Mouse (Mus musculus): ENCODE results near the gene Dnaja2. TPM values are rescaled to one million over a fixed set of nuclear protein-coding genes. Genes with fewer than 3 reads are reported as not detected.

Dnaja2 gene
- polyA plus RNA-seq, 1 experiment, result 104 TPM

DNA sequence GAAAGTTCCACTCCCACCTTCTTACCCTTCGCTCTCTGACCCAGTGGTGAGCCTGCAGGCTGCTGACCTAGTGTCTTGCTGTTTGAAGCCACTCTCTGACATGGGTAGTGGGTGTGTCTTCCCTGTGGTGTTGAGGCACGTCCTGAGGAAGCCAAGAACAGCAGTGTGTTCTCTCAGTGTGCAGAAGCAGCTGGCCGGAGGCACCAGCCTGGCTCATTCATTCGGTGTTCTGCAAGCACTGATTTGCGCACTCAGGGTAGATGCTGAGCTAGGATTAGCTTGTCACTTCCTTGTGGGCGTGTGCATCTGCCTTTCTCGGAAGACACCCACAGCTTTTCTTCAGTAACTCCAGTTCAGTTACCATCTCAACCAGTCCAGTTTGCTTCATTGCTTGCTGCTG lies 39.8 kb downstream of the Dnaja2 start:
- Histone ChIP-seq H3K27ac (ENCODE audit: insufficient read depth, low read depth, low read length) (peak overlapping the region; percentile 87), H3K4me1 (ENCODE audit: control insufficient read depth, insufficient read depth, low read length) (peaks cover 29% of the 10 kb centered on the region), H3K4me3 (ENCODE audit: insufficient read depth, low read depth, low read length) (no peak overlapping the region)
- 21% methylated on average over 7 of the region's 7 CpGs for WGBS
- TF ChIP-seq POLR2A (IDR thresholded peaks at IDR 0.05; ENCODE audit: insufficient read depth, low read depth, low read length) (no peak), CTCF (IDR thresholded peaks at IDR 0.05; ENCODE audit: insufficient read depth, low read depth, low read length) (no peak)

DNA sequence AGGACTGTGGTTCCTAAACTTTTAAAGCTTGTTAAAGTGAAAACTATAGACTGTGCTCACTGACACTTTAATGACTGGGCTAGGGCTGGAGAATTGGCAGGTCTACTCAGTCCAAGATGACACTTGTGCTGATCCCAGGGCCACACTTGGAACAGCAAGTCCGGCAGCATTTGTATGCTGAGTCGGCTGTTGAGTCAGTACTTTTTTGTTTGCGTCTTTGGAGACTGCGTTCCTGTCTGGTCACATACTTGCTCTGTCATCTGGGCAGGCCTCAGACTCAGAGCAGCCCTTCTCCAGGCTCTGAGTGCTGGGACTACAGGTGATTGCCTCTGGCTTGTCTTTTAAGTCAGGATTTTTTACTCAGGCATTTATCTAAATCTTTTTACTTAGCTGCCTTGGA lies 41.9 kb downstream of the Dnaja2 start:
- H3K27ac ChIP-seq (ENCODE audit: insufficient read depth, low read depth, low read length), result no peak overlapping the region
- H3K4me3 ChIP-seq (ENCODE audit: insufficient read depth, low read depth, low read length), result no peak overlapping the region
- peaks cover 31% of the 10 kb centered on the region for H3K4me1 ChIP-seq (ENCODE audit: control insufficient read depth, insufficient read depth, low read length)
- WGBS, result 48% methylated on average over 4 of the region's 4 CpGs
- TF ChIP-seq POLR2A (IDR thresholded peaks at IDR 0.05; ENCODE audit: insufficient read depth, low read depth, low read length) (no peak), CTCF (IDR thresholded peaks at IDR 0.05; ENCODE audit: insufficient read depth, low read depth, low read length) (no peak)

DNA sequence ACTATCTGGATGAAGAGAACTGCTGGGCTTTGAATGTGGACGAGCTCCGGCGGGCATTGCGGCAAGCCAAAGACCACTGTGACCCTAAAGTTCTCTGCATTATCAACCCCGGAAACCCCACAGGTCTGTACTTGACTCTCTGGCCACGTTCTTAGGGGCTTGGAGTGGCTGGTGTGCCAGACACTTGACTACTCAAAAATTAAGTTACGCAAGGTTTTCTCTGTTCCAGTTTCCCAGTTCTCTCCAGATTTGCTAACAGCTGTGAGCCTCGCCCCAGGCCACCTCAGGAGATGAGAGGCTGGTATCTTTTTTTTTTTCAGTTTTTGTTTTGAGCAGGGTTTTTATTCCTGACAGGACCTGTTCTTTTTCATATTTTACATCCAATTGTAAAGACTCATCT lies 42.9 kb downstream of the Dnaja2 start:
- 80% methylated on average over 8 of the region's 8 CpGs for WGBS

DNA sequence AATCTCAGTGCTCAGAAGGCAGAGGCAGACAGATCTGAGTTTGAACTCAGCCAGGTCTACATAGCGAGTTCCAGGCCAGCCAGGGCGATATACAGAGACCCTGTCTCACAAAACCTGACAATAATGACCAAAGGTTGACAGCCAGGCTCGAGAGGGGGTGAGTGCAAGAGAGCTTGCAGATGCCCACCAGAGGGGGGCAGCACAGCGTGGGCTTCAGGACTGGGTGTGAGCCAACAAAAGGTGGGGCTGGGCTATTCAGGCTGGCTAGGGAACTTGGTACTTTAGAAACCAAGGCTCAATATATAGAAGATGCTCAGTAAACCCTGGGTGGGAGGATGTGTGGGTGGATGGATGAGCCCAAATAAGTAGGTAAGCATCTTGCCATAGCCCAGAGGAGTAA lies 46.5 kb downstream of the Dnaja2 start:
- WGBS, result 82% methylated on average over 4 of the region's 4 CpGs
- H3K4me1 ChIP-seq (ENCODE audit: control insufficient read depth, insufficient read depth, low read length), result peaks cover 8% of the 10 kb centered on the region
- H3K4me3 ChIP-seq (ENCODE audit: insufficient read depth, low read depth, low read length), result no peak overlapping the region
- H3K27ac ChIP-seq (ENCODE audit: insufficient read depth, low read depth, low read length), result no peak overlapping the region
- no peak for TF ChIP-seq POLR2A (IDR thresholded peaks at IDR 0.05; ENCODE audit: insufficient read depth, low read depth, low read length)
- no peak for TF ChIP-seq CTCF (IDR thresholded peaks at IDR 0.05; ENCODE audit: insufficient read depth, low read depth, low read length)

More for the DNA sequence above, 42.9 kb downstream of the Dnaja2 start:
- Histone ChIP-seq H3K4me1 (ENCODE audit: control insufficient read depth, insufficient read depth, low read length) (peaks cover 24% of the 10 kb centered on the region), H3K4me3 (ENCODE audit: insufficient read depth, low read depth, low read length) (no peak overlapping the region), H3K27ac (ENCODE audit: insufficient read depth, low read depth, low read length) (no peak overlapping the region)
- TF ChIP-seq POLR2A (IDR thresholded peaks at IDR 0.05; ENCODE audit: insufficient read depth, low read depth, low read length), result no peak
- TF ChIP-seq CTCF (IDR thresholded peaks at IDR 0.05; ENCODE audit: insufficient read depth, low read depth, low read length), result no peak

DNA sequence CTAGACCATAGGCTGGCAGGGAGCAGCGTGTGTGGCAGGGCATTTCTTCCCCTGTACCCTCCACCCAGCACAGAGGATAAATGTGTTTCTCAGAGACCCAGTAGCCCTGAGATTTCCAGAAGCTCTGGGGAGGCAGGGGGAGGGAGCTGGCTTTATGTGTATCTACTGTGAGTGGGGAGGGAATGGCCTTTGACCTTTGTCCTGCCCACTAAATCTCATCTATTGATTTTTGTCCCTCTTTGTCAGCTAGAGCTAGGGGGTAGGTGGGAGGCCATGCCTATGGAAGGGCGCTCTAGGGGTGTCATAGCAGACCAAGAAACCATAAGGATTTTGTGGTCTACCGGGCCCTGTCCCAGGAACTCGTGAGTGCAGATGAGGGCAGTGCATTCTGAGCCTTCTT lies 48.5 kb downstream of the Dnaja2 start:
- peaks cover 2% of the 10 kb centered on the region; the same call in 1 of the 2 replicates for H3K4me1 ChIP-seq (ENCODE audit: control insufficient read depth, insufficient read depth, low read length)
- TF ChIP-seq CTCF (IDR thresholded peaks at IDR 0.05; ENCODE audit: insufficient read depth, low read depth, low read length), result no peak
- TF ChIP-seq POLR2A (IDR thresholded peaks at IDR 0.05; ENCODE audit: insufficient read depth, low read depth, low read length), result no peak

DNA sequence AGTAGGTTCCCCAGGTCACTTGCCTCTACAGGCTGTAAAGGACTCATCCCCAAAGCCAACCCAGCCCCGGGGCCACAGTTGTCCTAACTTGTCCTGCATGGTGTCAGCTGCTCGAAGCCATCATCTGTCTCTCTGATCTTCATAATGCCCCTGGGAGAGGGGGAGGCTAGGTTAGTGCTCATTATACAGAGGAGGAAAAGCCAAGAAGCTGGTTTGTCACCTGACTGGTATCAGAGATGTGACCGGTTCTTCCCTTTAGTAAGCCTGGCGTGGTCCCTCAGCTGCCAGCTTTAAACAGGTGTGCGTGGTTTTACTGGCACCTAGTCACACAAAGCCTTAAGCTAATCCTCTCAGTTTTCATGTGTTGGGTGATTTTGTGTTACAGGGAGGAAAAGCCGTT lies 50.4 kb downstream of the Dnaja2 start:
- 92% methylated on average over 6 of the region's 6 CpGs for WGBS
- peaks cover 15% of the 10 kb centered on the region for H3K4me1 ChIP-seq (ENCODE audit: control insufficient read depth, insufficient read depth, low read length)
- no peak overlapping the region for H3K4me3 ChIP-seq (ENCODE audit: insufficient read depth, low read depth, low read length)
- H3K27ac ChIP-seq (ENCODE audit: insufficient read depth, low read depth, low read length), result no peak overlapping the region
- TF ChIP-seq POLR2A (IDR thresholded peaks at IDR 0.05; ENCODE audit: insufficient read depth, low read depth, low read length), result no peak
- TF ChIP-seq CTCF (IDR thresholded peaks at IDR 0.05; ENCODE audit: insufficient read depth, low read depth, low read length), result no peak

More for the DNA sequence above, 48.5 kb downstream of the Dnaja2 start:
- Histone ChIP-seq H3K4me3 (ENCODE audit: insufficient read depth, low read depth, low read length) (no peak overlapping the region), H3K27ac (ENCODE audit: insufficient read depth, low read depth, low read length) (no peak overlapping the region)
- WGBS, result 85% methylated on average over 4 of the region's 4 CpGs

DNA sequence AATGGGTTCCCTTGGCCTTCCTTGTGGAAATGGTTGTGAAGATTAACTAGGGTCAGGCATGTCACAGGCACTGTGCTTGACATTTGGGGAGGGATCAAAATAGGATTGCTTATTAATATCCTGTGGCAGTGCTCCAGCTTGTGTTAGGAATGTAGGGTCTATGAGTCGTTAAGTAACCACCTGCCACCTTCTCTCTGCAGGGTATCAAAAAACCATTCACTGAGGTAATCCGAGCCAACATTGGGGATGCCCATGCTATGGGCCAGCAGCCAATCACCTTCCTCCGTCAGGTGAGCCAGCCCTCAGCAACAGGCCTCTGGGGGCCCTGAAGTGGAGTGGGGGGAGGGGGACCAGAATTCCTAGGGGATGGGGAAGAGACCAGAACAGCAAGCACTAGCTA lies 52.1 kb downstream of the Dnaja2 start:
- Histone ChIP-seq H3K4me3 (ENCODE audit: insufficient read depth, low read depth, low read length) (no peak overlapping the region), H3K4me1 (ENCODE audit: control insufficient read depth, insufficient read depth, low read length) (peaks cover 17% of the 10 kb centered on the region), H3K27ac (ENCODE audit: insufficient read depth, low read depth, low read length) (no peak overlapping the region)
- WGBS, result 58% methylated on average over 3 of the region's 3 CpGs
- TF ChIP-seq POLR2A (IDR thresholded peaks at IDR 0.05; ENCODE audit: insufficient read depth, low read depth, low read length), result no peak
- TF ChIP-seq CTCF (IDR thresholded peaks at IDR 0.05; ENCODE audit: insufficient read depth, low read depth, low read length), result no peak

DNA sequence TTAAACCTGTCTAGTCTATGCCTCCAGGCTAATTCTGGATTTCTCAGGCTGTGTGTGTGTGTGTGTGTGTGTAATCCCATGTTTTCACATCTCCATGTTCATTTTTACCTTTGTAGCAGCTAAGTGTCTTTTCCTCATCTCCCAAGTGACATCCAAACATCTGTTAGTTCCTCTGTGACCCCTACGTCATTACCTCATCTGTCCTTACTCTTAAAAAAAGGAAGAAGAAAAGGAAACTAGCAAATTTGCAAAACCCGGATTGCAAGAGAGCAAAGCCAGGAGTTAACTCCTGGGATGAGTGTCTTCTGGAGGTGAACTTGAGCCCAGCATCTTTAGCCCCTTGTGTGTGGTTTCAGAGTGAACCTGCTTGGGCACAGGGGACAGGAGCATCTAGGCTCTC lies 52.8 kb downstream of the Dnaja2 start:
- Histone ChIP-seq H3K4me3 (ENCODE audit: insufficient read depth, low read depth, low read length) (no peak overlapping the region), H3K4me1 (ENCODE audit: control insufficient read depth, insufficient read depth, low read length) (peaks cover 17% of the 10 kb centered on the region), H3K27ac (ENCODE audit: insufficient read depth, low read depth, low read length) (no peak overlapping the region)
- 83% methylated on average over 2 of the region's 2 CpGs for WGBS
- TF ChIP-seq POLR2A (IDR thresholded peaks at IDR 0.05; ENCODE audit: insufficient read depth, low read depth, low read length), result no peak
- no peak for TF ChIP-seq CTCF (IDR thresholded peaks at IDR 0.05; ENCODE audit: insufficient read depth, low read depth, low read length)

DNA sequence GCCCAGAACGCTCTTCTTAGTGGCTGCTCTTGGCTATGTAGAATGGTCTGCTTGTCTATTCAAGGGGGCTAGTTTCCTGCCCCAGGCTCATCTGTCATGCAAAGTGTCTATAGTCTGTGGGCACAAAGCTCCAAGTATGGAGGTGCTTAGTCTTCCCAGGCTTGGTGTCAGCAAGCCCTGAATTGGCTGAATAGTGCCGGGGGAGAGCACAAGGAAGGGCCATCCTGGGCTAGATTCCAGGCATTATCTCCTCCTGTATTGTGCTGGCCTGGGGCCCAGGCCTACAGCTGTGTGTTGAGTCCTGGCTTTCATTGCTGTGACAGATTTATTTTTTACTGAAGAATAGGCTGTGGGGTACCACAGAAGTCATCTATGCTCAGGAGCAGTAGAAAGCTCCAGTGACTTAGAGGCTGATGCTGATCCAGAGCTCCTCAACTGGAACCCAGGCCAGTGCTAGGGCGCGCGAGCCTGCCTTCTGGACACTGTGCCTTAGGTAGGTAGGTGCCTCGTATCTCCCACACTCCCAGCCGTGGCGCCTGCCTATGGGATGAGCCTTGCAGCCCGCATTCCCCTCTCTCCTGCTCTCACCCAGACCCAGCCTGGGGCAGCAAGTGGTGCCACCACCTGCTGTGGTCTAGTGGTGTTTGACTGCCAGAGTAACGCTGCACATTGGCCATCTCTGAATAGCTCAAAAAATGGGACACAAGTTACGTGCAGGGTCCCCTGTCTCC lies 54.0 kb downstream of the Dnaja2 start:
- WGBS, result 58% methylated on average over 11 of the region's 11 CpGs
- peaks cover 17% of the 10 kb centered on the region for H3K4me1 ChIP-seq (ENCODE audit: control insufficient read depth, insufficient read depth, low read length)
- 0 out of 2 replicates have a peak overlapping the region, but pooled peaks have one; percentile 8 for H3K27ac ChIP-seq (ENCODE audit: insufficient read depth, low read depth, low read length)
- TF ChIP-seq POLR2A (IDR thresholded peaks at IDR 0.05; ENCODE audit: insufficient read depth, low read depth, low read length) (no peak), CTCF (IDR thresholded peaks at IDR 0.05; ENCODE audit: insufficient read depth, low read depth, low read length) (no peak)
- H3K4me3 ChIP-seq (ENCODE audit: insufficient read depth, low read depth, low read length), result no peak overlapping the region
